Mouse (Mus musculus) neural tube, embryonic 15.5 days (tissue): ENCODE results near the gene Acvr1. TPM values are rescaled to one million over a fixed set of nuclear protein-coding genes. Genes with fewer than 3 reads are reported as not detected.

Experiments
- ATAC-seq: fragments of 200-750 bp; cut with Nextera tagmentation; 2 replicates; pipeline ENCODE4 v1.8.0; 2017; ENCODE audit warnings: mild to moderate bottlenecking, moderate TSS enrichment, moderate library complexity; ENCODE audit not compliant: low FRiP score
- H3K27ac ChIP-seq: fragments of 300-500 bp; sonication (generic); replicated peaks from 2 replicates; pipeline ENCODE4 v1.5.1; 2015; ENCODE audit warnings: mild to moderate bottlenecking, inconsistent platforms
- H3K27me3 ChIP-seq: fragments of 300-500 bp; sonication (generic); replicated peaks from 2 replicates; pipeline ENCODE4 v1.6.1; 2015; ENCODE audit warnings: inconsistent platforms
- H3K36me3 ChIP-seq: fragments of 300-500 bp; sonication (generic); 2 replicates; pipeline ENCODE4 v1.6.1; 2015; ENCODE audit warnings: inconsistent platforms
- H3K4me1 ChIP-seq: fragments of 300-500 bp; sonication (generic); 2 replicates; pipeline ENCODE4 v1.6.1; 2015; ENCODE audit warnings: inconsistent platforms
- H3K4me2 ChIP-seq: fragments of 300-500 bp; sonication (generic); 2 replicates; pipeline ENCODE4 v1.6.1; 2015; ENCODE audit warnings: inconsistent platforms, mild to moderate bottlenecking, moderate library complexity
- H3K4me3 ChIP-seq: fragments of 300-500 bp; sonication (generic); replicated peaks from 2 replicates; pipeline ENCODE4 v1.5.1; 2015; ENCODE audit warnings: mild to moderate bottlenecking, inconsistent platforms
- H3K9ac ChIP-seq: fragments of 300-500 bp; sonication (generic); replicated peaks from 2 replicates; pipeline ENCODE4 v1.6.1; 2015; ENCODE audit warnings: mild to moderate bottlenecking, inconsistent platforms
- H3K9me3 ChIP-seq: fragments of 300-500 bp; sonication (generic); replicated peaks from 2 replicates; pipeline ENCODE4 v1.6.1; 2016; ENCODE audit warnings: inconsistent platforms
- WGBS: fragments of 180-500 bp; shearing (Covaris S2); methylation state at CpG from one replicate; pipeline ENCODE4 v1.1.7; 2015; ENCODE audit warnings: mixed read lengths; 5-methylcytosine and 5-hydroxymethylcytosine counted together
- polyA plus RNA-seq: library from polyadenylated mRNA; unstranded; fragments of >200 nt; fragmentation: Nextera tagmentation; extraction: Ambion mirVana; gene quantifications from 2 replicates; pipeline ENCODE4 v1.2.1, GENCODE M21; 2015

Acvr1 gene
- polyA plus RNA-seq, 1 experiment from 2014 or later = 6.1 TPM

- no peak overlapping the region for H3K4me2 ChIP-seq
- 83% methylated on average over 4 of the region's 4 CpGs for WGBS
- no peak for ATAC-seq
- no peaks in the 10 kb centered on the region for H3K9me3 ChIP-seq
- H3K4me3 ChIP-seq = no peak overlapping the region
- H3K27me3 ChIP-seq = no peaks in the 10 kb centered on the region
- no peak overlapping the region for H3K9ac ChIP-seq
- no peaks in the 10 kb centered on the region for H3K4me1 ChIP-seq
- H3K27ac ChIP-seq = no peak overlapping the region
- no peaks in the 10 kb centered on the region for H3K36me3 ChIP-seq
Observed at GRCm38 (mm10) chr2:58589637-58590036, 22.7 kb upstream of the Acvr1 start.

GRCm38 (mm10) chr2:58586311-58586710 lies 19.4 kb upstream of the Acvr1 start:
- Histone ChIP-seq H3K9me3 (no peaks in the 10 kb centered on the region), H3K4me1 (no peaks in the 10 kb centered on the region), H3K36me3 (no peaks in the 10 kb centered on the region), H3K4me3 (no peak overlapping the region), H3K27ac (no peak overlapping the region), H3K4me2 (no peak overlapping the region), H3K9ac (no peak overlapping the region), H3K27me3 (no peaks in the 10 kb centered on the region)
- ATAC-seq = no peak
- 67% methylated on average over 10 of the region's 10 CpGs for WGBS

DNA sequence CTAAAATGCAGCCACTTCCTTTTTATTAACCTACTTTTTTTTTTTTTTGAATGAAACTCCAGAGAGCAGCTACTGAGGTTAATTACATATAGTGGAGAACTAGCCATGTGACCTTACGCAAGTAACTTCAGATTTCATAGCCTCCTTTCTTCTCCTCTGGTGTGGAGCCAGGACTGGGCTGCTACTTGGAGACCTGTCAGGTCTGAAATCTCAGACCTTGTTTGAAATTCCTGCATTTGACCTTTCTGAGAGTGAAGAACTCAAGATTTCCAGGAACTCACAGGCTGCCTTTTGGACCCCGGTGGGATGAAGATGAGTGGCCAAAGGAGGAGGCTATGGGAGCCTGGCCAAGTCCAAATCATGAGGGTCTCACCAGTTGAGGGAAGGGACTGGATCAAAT lies 7.2 kb upstream of the Acvr1 start:
- Histone ChIP-seq H3K9ac (no peak overlapping the region), H3K36me3 (no peaks in the 10 kb centered on the region), H3K27me3 (no peaks in the 10 kb centered on the region), H3K9me3 (no peaks in the 10 kb centered on the region), H3K4me1 (peaks cover 2% of the 10 kb centered on the region; the same call in 1 of the 2 replicates), H3K4me3 (no peak overlapping the region), H3K27ac (no peak overlapping the region), H3K4me2 (no peak overlapping the region)
- no peak for ATAC-seq
- 89% methylated on average over 2 of the region's 2 CpGs for WGBS

DNA sequence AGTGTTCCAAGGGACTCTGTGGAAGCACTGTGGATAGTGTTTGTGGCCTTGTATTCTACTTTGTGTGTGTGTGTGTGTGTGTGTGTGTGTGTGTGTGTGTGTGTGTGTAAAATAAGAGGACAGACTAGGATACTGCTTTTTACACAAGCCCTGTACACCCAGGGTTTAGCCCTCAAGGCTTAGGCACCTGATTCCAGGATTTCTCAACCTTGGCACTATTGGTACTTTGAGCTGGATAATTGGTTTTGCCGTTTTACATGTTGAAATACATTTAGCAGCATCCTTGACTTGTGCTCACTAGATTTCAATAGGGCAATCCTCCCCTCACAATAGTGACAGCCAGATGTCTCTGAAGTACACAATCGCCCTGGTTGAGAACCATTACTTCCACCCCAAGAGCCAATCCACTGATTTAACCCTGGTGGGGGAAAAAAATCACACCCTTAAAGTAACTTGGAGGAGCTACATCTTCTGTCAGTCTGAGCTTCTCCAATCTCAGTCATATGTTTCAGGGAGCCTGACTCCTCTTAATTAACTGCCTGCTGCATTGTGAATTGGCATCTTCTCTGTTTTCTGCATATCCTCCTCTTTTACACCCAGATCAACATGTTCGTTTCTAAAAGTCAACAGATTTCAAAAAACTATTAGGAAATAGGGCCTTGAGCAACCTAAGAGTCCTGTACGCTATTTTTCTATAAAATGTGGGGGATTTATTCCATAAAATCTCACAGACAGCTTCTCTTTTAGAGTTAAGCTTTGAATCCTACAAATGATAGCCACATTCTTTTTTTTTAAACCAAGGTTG lies 2.1 kb upstream of the Acvr1 start:
- H3K36me3 ChIP-seq = no peaks in the 10 kb centered on the region
- no peaks in the 10 kb centered on the region for H3K27me3 ChIP-seq
- peak overlapping the region; percentile 88 for H3K4me3 ChIP-seq
- WGBS = 55% methylated on average over 4 of the region's 4 CpGs
- H3K9me3 ChIP-seq = no peaks in the 10 kb centered on the region
- peak overlapping the region; percentile 98 for H3K27ac ChIP-seq
- H3K4me2 ChIP-seq = peak overlapping the region; percentile 72
- peak overlapping the region; percentile 74 for H3K9ac ChIP-seq
- no peak for ATAC-seq
- peaks cover 38% of the 10 kb centered on the region for H3K4me1 ChIP-seq

DNA sequence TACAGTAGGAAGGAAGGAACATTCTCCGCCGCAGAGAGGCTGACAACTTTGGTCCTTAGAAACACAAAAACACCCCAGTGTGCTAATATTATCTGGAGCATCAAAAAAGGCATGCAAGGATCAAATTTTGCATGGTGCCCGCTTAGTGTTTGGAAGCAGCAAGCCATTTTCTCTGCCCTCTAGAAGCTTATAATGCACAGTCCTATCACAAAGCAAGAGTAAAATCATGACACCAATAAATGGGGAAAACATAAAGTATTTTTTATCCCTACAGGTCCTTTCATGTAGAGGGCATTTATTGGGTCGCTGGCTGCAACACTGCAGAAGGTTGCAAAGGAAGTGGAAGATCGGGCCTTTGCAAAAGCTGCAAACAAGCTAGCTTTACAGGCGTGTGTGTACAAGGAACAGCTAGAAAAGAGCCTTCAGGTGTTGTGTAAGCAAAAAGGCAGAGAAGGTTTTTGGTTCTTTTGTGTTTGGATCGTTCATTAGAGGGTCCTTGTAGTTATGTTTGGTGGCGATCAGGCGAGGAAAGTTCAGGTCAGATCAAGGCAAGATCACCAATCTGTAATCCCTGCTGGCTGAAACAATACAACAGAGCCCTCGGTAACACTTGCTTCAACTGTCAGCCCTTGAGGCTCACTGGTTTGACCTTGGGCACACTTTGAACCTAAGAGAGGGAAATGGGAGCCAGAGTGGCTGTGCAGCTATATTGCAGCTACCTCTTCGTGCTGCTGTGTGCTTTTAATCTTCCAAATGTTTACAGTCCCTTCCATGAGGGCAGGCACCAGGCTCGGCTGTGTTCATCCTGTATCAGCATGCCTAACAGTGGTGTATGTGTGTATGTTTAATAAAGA lies 1.1 kb upstream of the Acvr1 start:
- peak overlapping the region; percentile 88 for H3K4me3 ChIP-seq
- 5% methylated on average over 12 of the region's 12 CpGs for WGBS
- ATAC-seq = no peak
- peak overlapping the region; percentile 74 for H3K9ac ChIP-seq
- no peaks in the 10 kb centered on the region for H3K9me3 ChIP-seq
- peak overlapping the region; percentile 98 for H3K27ac ChIP-seq
- H3K4me1 ChIP-seq = peaks cover 46% of the 10 kb centered on the region
- no peaks in the 10 kb centered on the region for H3K36me3 ChIP-seq
- no peaks in the 10 kb centered on the region for H3K27me3 ChIP-seq
- peak overlapping the region; percentile 72 for H3K4me2 ChIP-seq

DNA sequence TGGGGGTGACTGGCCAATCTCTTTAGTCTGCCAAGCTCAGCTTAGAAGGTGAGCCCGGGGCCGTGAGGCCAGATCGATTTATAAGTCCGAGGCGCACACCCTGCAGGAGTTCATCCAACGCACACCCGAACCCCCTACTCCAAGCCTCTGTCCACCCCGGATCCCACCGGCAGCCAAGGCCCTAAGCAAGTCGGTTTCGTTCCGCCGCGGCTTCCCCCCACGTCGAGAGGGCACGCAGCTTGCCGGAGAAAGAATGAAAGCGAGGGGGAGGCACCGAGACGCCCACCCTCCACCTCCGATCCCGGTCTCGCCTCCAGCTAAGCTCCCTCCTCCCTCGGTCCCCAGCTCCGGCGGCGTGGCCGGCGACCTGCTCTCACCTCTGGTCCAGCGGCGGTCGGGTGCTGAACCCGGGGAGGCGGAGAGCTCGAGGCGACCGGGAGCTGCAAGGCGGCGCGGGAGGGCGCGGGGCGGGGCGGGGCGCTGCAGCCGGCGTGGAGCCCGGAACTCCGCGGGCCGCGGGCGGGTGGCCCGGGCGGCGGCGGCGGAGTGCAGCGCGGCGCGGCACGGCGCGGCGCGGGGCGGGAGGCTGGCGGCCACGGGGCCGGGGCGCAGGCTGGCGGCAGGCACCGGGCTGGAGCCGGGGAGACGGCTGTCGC lies 419 bp downstream of the Acvr1 start:
- WGBS = 1% methylated on average over 78 of the region's 78 CpGs
- H3K9me3 ChIP-seq = no peaks in the 10 kb centered on the region
- no peaks in the 10 kb centered on the region for H3K27me3 ChIP-seq
- ATAC-seq = peak; percentile 71
- H3K4me3 ChIP-seq = peak overlapping the region; percentile 88
- peak overlapping the region; percentile 98 for H3K27ac ChIP-seq
- H3K36me3 ChIP-seq = no peaks in the 10 kb centered on the region
- H3K9ac ChIP-seq = peak overlapping the region; percentile 74
- peaks cover 60% of the 10 kb centered on the region for H3K4me1 ChIP-seq
- peak overlapping the region; percentile 72 for H3K4me2 ChIP-seq

GRCm38 (mm10) chr2:58566049-58566409 lies 928 bp downstream of the Acvr1 start:
- WGBS = 2% methylated on average over 6 of the region's 6 CpGs
- Histone ChIP-seq H3K4me1 (peaks cover 60% of the 10 kb centered on the region), H3K36me3 (no peaks in the 10 kb centered on the region), H3K4me3 (peak overlapping the region; percentile 88), H3K4me2 (peak overlapping the region; percentile 72), H3K27me3 (no peaks in the 10 kb centered on the region), H3K27ac (peak overlapping the region; percentile 98), H3K9me3 (no peaks in the 10 kb centered on the region), H3K9ac (peak overlapping the region; percentile 74)
- ATAC-seq = no peak

DNA sequence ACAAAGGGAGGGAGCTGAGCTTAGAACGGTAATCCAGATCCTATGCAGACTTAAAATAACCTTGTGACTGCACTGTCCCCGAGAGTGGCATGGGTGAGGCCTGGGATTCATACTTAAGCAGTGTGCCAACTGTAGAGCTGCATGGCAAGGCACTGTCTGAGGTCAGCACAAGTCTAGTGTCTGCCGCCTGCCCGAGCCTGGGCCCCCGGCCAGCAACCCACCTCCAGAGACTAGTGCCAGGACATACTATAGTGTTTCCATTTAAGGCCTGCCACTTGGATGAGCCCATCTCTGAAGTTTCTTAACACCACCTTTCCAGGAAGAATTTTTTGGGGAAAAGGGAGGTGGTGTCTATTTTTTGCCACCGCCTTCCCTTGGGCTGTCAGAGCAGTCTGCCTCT lies 1.7 kb downstream of the Acvr1 start:
- H3K36me3 ChIP-seq = no peaks in the 10 kb centered on the region
- H3K9me3 ChIP-seq = no peaks in the 10 kb centered on the region
- peak overlapping the region; percentile 98; the same call in 1 of the 2 replicates for H3K27ac ChIP-seq
- no peak for ATAC-seq
- H3K4me2 ChIP-seq = peak overlapping the region; percentile 72
- H3K27me3 ChIP-seq = no peaks in the 10 kb centered on the region
- WGBS = 41% methylated on average over 6 of the region's 6 CpGs
- peak overlapping the region; percentile 88 for H3K4me3 ChIP-seq
- peak overlapping the region; percentile 74 for H3K9ac ChIP-seq
- peaks cover 60% of the 10 kb centered on the region for H3K4me1 ChIP-seq

DNA sequence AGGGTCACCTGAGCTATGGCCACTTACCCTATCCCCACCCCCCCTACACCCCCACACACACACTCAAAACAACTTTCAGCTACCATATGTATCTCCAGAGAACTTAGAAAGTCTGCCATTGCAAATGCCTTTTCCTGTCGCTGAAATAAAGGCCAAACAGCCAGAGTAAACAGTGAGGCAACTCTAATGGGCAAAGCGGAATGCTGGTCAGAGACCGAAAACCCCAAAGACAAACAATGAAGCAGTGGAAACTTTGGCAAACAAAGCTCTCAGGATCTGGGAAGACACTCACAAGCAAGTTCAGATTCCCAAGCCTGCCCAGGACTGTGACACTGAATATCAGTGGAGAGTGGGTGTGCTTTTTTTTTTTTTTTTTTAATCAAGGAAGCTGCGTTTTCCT lies 4.8 kb downstream of the Acvr1 start:
- H3K9ac ChIP-seq = no peak overlapping the region
- no peaks in the 10 kb centered on the region for H3K9me3 ChIP-seq
- ATAC-seq = no peak
- no peaks in the 10 kb centered on the region for H3K36me3 ChIP-seq
- no peak overlapping the region for H3K27ac ChIP-seq
- no peak overlapping the region for H3K4me3 ChIP-seq
- WGBS = 60% methylated on average over 4 of the region's 4 CpGs
- H3K27me3 ChIP-seq = no peaks in the 10 kb centered on the region
- no peak overlapping the region for H3K4me2 ChIP-seq
- H3K4me1 ChIP-seq = peaks cover 47% of the 10 kb centered on the region

DNA sequence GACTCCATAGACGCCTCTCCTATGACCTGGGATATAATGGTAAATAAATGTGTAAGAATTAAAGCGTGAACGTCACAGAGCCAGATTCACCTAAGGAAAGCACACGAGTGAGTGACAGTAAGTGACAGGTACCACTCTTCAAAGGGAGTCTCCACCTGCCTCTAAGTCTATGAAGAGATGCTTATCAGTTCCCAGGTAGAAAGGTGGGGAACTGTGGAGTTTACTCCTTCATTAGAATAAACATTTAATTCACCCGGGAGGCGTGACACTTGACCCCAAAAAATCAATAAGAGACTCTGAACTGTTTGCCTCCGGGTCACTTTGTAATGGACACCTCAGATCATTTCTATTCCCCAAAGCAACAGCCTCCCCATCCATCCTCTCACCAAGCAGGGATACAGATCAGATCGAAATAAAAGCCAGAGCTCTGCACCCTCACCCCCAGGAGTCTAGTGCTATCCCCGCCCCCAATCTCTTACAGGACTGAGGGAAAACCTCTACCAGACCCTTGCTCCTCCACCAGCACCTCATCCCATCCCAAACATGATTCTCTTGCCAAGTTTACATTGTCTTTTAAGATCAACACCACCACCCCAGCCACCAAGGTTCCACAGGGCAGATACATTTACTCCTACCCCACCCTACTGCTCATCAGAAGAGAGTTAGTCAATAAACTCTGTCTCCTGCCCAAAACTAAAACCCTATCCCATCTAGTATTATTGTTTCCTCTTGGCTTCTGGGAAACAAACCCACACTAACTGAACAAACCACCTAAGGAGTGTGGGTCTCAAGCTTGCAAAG lies 9.7 kb downstream of the Acvr1 start:
- H3K4me2 ChIP-seq = no peak overlapping the region
- H3K9ac ChIP-seq = no peak overlapping the region
- H3K9me3 ChIP-seq = no peaks in the 10 kb centered on the region
- H3K36me3 ChIP-seq = no peaks in the 10 kb centered on the region
- ATAC-seq = no peak
- peaks cover 21% of the 10 kb centered on the region for H3K4me1 ChIP-seq
- H3K27me3 ChIP-seq = no peaks in the 10 kb centered on the region
- WGBS = 82% methylated on average over 9 of the region's 9 CpGs
- H3K27ac ChIP-seq = no peak overlapping the region
- H3K4me3 ChIP-seq = no peak overlapping the region

GRCm38 (mm10) chr2:58552296-58552695 lies 14.7 kb downstream of the Acvr1 start:
- H3K9ac ChIP-seq = no peak overlapping the region
- no peak overlapping the region for H3K27ac ChIP-seq
- WGBS = 38% methylated on average over 3 of the region's 3 CpGs
- H3K4me2 ChIP-seq = no peak overlapping the region
- ATAC-seq = no peak
- H3K27me3 ChIP-seq = no peaks in the 10 kb centered on the region
- H3K4me3 ChIP-seq = no peak overlapping the region
- no peaks in the 10 kb centered on the region for H3K9me3 ChIP-seq
- no peaks in the 10 kb centered on the region for H3K36me3 ChIP-seq
- H3K4me1 ChIP-seq = peaks cover 43% of the 10 kb centered on the region
